Mouse (Mus musculus) ES-E14 (cell line): ENCODE results near the gene Sulf2.

ENCODE experiments used
- CHD2 ChIP-seq: IDR thresholded peaks from 2 replicates; pipeline ENCODE4 v1.6.1; 2014; ENCODE audit warnings: mild to moderate bottlenecking, low read depth, low read length, inconsistent platforms
- HCFC1 ChIP-seq: IDR thresholded peaks from 2 replicates; pipeline ENCODE4 v1.6.1; 2012; ENCODE audit warnings: low read length, inconsistent platforms, borderline replicate concordance; ENCODE audit not compliant: insufficient read depth
- MAFK ChIP-seq: IDR thresholded peaks from 2 replicates; pipeline ENCODE4 v1.6.1; 2014; ENCODE audit warnings: mild to moderate bottlenecking, low read depth, low read length, inconsistent platforms; ENCODE audit not compliant: insufficient read depth

- TF ChIP-seq CHD2 (no peak), HCFC1 (no peak), MAFK (no peak)
Observed at GRCm38 (mm10) chr2:166125492-166126252, 29.8 kb downstream of the Sulf2 start.
